Mouse (Mus musculus) Patski (cell line): ENCODE measurements around the gene Ywhah. TPM values are rescaled to one million over a fixed set of nuclear protein-coding genes. Genes with fewer than 3 reads are reported as not detected.
"Not testable (repeated sequence)": the region's sequence is repeated elsewhere in the genome, so short reads cannot be mapped to it uniquely, and the experiment has no call there.

Experiments used
- ATAC-seq: fragments of 100-300 bp; one replicate; pipeline ENCODE4 v1.8.0; 2021
- CTCF ChIA-PET: fragments of 350-600 bp; sonication (Branson Sonifier 250); formaldehyde crosslinking; loops from one replicate; lab custom pipeline; 2022; ENCODE audit warnings: inconsistent platforms; lab: Charles Lee
- POLR2A ChIA-PET: fragments of 350-600 bp; sonication (Branson Sonifier 250); formaldehyde crosslinking; loops from one replicate; lab custom pipeline; 2022; ENCODE audit warnings: antibody characterized with exemption, inconsistent platforms; lab: Charles Lee
- DNase-seq: peaks from one replicate; pipeline ENCODE4 v3.0.0-alpha.2; 2011; ENCODE audit warnings: low read depth, low spot score
- H3K27me3 ChIP-seq: fragments of 371-371 bp; one replicate; pipeline ENCODE4 v1.5.1; 2021
- CTCF ChIP-seq: fragments of 100-300 bp; IDR thresholded peaks from one replicate; pipeline ENCODE4 v1.5.1; 2021
- in situ Hi-C: fragments of 300-500 bp; cut with MboI; formaldehyde crosslinking; loops from 3 replicates; pipeline ENCODE4 v1.11.1; 2018; ENCODE audit warnings: low pct_unique_long_range_greater_than_20kb, mixed read lengths
- polyA plus RNA-seq: library from polyadenylated mRNA; unstranded; gene quantifications from one replicate; pipeline ENCODE4 v1.2.3, GENCODE M21; 2021

Gene Ywhah
- polyA plus RNA-seq, 1 experiment from 2014 or later = 296 TPM

GRCm38 (mm10) chr5:33028656-33029055, 10.0 kb downstream of the Ywhah start:
- TF ChIP-seq CTCF = no peak
- no peak for ATAC-seq
- no peaks in the 10 kb centered on the region for H3K27me3 ChIP-seq
- POLR2A ChIA-PET = no interaction called here
- no peak for DNase-seq
- CTCF ChIA-PET = no interaction called here
- in situ Hi-C loops = loop anchor here (5.0 to 25.0 kb wide), 2 partner anchors 111 to 316 kb away; no protein-coding TSS in a partner anchor

GRCm38 (mm10) chr5:33030425-33031175, 12.0 kb downstream of the Ywhah start:
- ChIA-PET POLR2A (interaction anchor here (0.6 to 0.9 kb wide), 2 partner anchors 198 to 1716 kb away, joined by 3 read pairs; no protein-coding TSS in a partner anchor), CTCF (interaction anchor here (1.0 kb wide), 1 partner anchor 113 kb away, joined by 4 read pairs; no protein-coding TSS in a partner anchor)
- no peaks in the 10 kb centered on the region for H3K27me3 ChIP-seq
- DNase-seq (no peak), ATAC-seq (no peak)
- no peak for TF ChIP-seq CTCF
- in situ Hi-C loops = loop anchor here (10.0 to 25.0 kb wide), 2 partner anchors 318 to 436 kb away; no protein-coding TSS in a partner anchor

GRCm38 (mm10) chr5:33032036-33032773, 13.6 kb downstream of the Ywhah start:
- ATAC-seq (no peak), DNase-seq (no peak)
- TF ChIP-seq CTCF = no peak
- H3K27me3 ChIP-seq = no peaks in the 10 kb centered on the region
- in situ Hi-C loops = loop anchor here (10.0 to 25.0 kb wide), 2 partner anchors 320 to 437 kb away; no protein-coding TSS in a partner anchor
- CTCF ChIA-PET = interaction anchor here (1.4 kb wide), 1 partner anchor 122 kb away, joined by 3 read pairs; no protein-coding TSS in a partner anchor
- POLR2A ChIA-PET = no interaction called here

GRCm38 (mm10) chr5:33033121-33033520, 14.5 kb downstream of the Ywhah start:
- in situ Hi-C loops = loop anchor here (10.0 to 25.0 kb wide), 2 partner anchors 321 to 438 kb away; no protein-coding TSS in a partner anchor
- CTCF ChIA-PET = interaction anchor here (0.9 to 3.9 kb wide), 16 partner anchors 9 to 423 kb away, joined by 3 to 46 read pairs (median 4); partner anchors contain the start of gene Yes1
- peak; percentile 66 for ATAC-seq
- POLR2A ChIA-PET = no interaction called here
- no peaks in the 10 kb centered on the region for H3K27me3 ChIP-seq
- no peak for DNase-seq
- TF ChIP-seq CTCF = peak; percentile 97

- POLR2A ChIA-PET, H3K27me3 ChIP-seq, DNase-seq, ATAC-seq: not testable (repeated sequence)
- CTCF ChIA-PET = interaction anchor here (0.9 to 3.9 kb wide), 17 partner anchors 9 to 423 kb away, joined by 3 to 46 read pairs (median 4); partner anchors contain the start of gene Yes1
- in situ Hi-C loops = loop anchor here (10.0 to 25.0 kb wide), 2 partner anchors 321 to 439 kb away; no protein-coding TSS in a partner anchor
These were observed 15.0 kb downstream of the Ywhah start for GRCm38 (mm10) chr5:33033633-33034032.

- POLR2A ChIA-PET = interaction anchor here (0.8 kb wide), 1 partner anchor 109 kb away, joined by 3 read pairs; no protein-coding TSS in a partner anchor
- CTCF ChIA-PET = interaction anchor here (0.9 to 3.9 kb wide), 15 partner anchors 9 to 287 kb away, joined by 3 to 46 read pairs (median 4); no protein-coding TSS in a partner anchor
- TF ChIP-seq CTCF = peak; percentile 70
- DNase-seq = no peak
- ATAC-seq = peak; percentile 81
- no peaks in the 10 kb centered on the region for H3K27me3 ChIP-seq
- in situ Hi-C loops = loop anchor here (10.0 to 25.0 kb wide), 2 partner anchors 322 to 439 kb away; no protein-coding TSS in a partner anchor
These were observed 15.5 kb downstream of the Ywhah start for GRCm38 (mm10) chr5:33034100-33034499.

GRCm38 (mm10) chr5:33034916-33035315, 16.3 kb downstream of the Ywhah start:
- ATAC-seq (no peak), DNase-seq (no peak)
- ChIA-PET POLR2A (interaction anchor here (0.7 kb wide), 1 partner anchor 439 kb away, joined by 3 read pairs; no protein-coding TSS in a partner anchor), CTCF (interaction anchor here (1.0 to 3.9 kb wide), 8 partner anchors 9 to 243 kb away, joined by 3 to 46 read pairs (median 10); no protein-coding TSS in a partner anchor)
- H3K27me3 ChIP-seq = no peaks in the 10 kb centered on the region
- in situ Hi-C loops = loop anchor here (10.0 to 25.0 kb wide), 2 partner anchors 323 to 440 kb away; no protein-coding TSS in a partner anchor
- no peak for TF ChIP-seq CTCF

GRCm38 (mm10) chr5:33038656-33039509, 20.3 kb downstream of the Ywhah start:
- ATAC-seq (no peak), DNase-seq (no peak)
- in situ Hi-C loops = loop anchor here (10.0 to 25.0 kb wide), 2 partner anchors 327 to 444 kb away; no protein-coding TSS in a partner anchor
- ChIA-PET CTCF (interaction anchor here (0.9 to 1.3 kb wide), 3 partner anchors 17 to 105 kb away, joined by 3 to 8 read pairs (median 3); no protein-coding TSS in a partner anchor), POLR2A (no interaction called here)
- no peaks in the 10 kb centered on the region for H3K27me3 ChIP-seq
- no peak for TF ChIP-seq CTCF

DNA sequence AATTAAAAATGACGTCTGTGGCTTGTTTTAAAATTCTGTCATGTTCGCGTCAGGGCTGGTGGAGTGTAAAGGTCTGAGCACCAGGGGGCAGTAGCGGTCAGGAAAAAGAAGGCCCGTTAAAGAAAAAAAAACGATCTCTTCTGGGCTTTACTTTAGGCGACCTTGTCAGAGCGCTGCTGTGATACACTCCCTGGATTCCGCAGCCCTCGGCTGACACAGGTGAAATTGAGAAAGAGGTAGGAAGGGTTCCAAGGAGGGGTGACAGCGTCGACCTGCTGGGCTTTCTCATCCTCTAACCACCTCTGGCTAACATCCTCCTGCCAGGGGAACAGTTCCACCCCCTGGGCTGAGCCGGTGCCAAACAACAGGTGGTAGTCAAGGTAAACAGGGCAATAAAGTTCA, 20.9 kb downstream of the Ywhah start:
- H3K27me3 ChIP-seq = no peaks in the 10 kb centered on the region
- TF ChIP-seq CTCF = peak; percentile 89
- POLR2A ChIA-PET = no interaction called here
- no peak for DNase-seq
- in situ Hi-C loops = loop anchor here (10.0 to 25.0 kb wide), 2 partner anchors 327 to 445 kb away; no protein-coding TSS in a partner anchor
- CTCF ChIA-PET = interaction anchor here (0.9 to 1.3 kb wide), 3 partner anchors 17 to 104 kb away, joined by 3 to 8 read pairs (median 3); no protein-coding TSS in a partner anchor
- no peak for ATAC-seq

DNA sequence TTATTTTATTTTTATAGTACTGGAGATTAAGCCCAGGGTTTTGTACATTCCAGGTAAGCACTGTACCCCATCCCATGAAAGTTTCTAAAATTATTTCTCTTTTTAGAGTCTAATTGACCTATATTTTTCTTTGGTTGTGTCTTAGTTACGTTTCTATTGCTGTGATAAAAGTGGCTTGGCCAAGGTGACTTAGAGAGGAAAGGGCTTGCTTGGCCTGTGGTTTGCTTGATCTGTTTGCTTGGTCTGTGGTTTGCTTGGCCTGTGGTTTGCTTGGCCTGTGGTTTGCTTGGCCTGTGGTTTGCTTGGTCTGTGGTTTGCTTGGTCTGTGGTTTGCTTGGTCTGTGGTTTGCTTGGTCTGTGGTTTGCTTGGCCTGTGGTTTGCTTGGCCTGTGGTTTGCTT, 22.1 kb downstream of the Ywhah start:
- POLR2A ChIA-PET, ATAC-seq: not testable (repeated sequence)
- CTCF ChIA-PET = interaction anchor here (1.0 to 6.4 kb wide), 2 partner anchors 10 to 103 kb away, joined by 3 to 59 read pairs; no protein-coding TSS in a partner anchor

More for the DNA sequence above, 22.1 kb downstream of the Ywhah start:
- not testable (repeated sequence) for DNase-seq, H3K27me3 ChIP-seq
- in situ Hi-C loops = loop anchor here (5.0 to 25.0 kb wide), 2 partner anchors 52 to 328 kb away; no protein-coding TSS in a partner anchor
